Mouse (Mus musculus): ENCODE measurements at regions not wholly inside any gene's neighbourhood (a gene's known extent, or its start where the extent isn't known, plus 50 kb on each side); places are given as distances from the start of the nearest gene placed in this dataset.

GRCm38 (mm10) chr2:79566280-79566933, 68.7 kb upstream of the Itprid2 start:
- no peaks in the 10 kb centered on the region for H3K4me1 ChIP-seq (replicated peaks; ENCODE audit: control insufficient read depth, insufficient read depth, low read length)
- H3K36me3 ChIP-seq (ENCODE audit: control insufficient read depth, insufficient read depth, low read length): no peaks in the 10 kb centered on the region
- H3K27me3 ChIP-seq (ENCODE audit: control insufficient read depth, insufficient read depth, low read depth, low read length): no peaks in the 10 kb centered on the region
- no peak overlapping the region for H3K27ac ChIP-seq (ENCODE audit: low read length)
- ATAC-seq (ENCODE audit: low read depth): no peak
- no peak overlapping the region for H3K4me3 ChIP-seq (ENCODE audit: low read length)
- no peak overlapping the region for H3K9ac ChIP-seq (ENCODE audit: low read length)
- 35% methylated on average over 3 of the region's 3 CpGs for WGBS
- H3K9me3 ChIP-seq (ENCODE audit: control insufficient read depth, low read length): no peaks in the 10 kb centered on the region
- no peak overlapping the region for H3K4me2 ChIP-seq (ENCODE audit: low read depth, low read length)

- Histone ChIP-seq H3K9ac (ENCODE audit: low read length) (no peak overlapping the region), H3K4me3 (ENCODE audit: low read length) (no peak overlapping the region), H3K27me3 (ENCODE audit: control insufficient read depth, insufficient read depth, low read depth, low read length) (no peaks in the 10 kb centered on the region), H3K36me3 (ENCODE audit: control insufficient read depth, insufficient read depth, low read length) (no peaks in the 10 kb centered on the region), H3K27ac (ENCODE audit: low read length) (no peak overlapping the region), H3K9me3 (ENCODE audit: control insufficient read depth, low read length) (no peaks in the 10 kb centered on the region), H3K4me1 (replicated peaks; ENCODE audit: control insufficient read depth, insufficient read depth, low read length) (no peaks in the 10 kb centered on the region), H3K4me2 (ENCODE audit: low read depth, low read length) (no peak overlapping the region)
- no peak for ATAC-seq (ENCODE audit: low read depth)
- 76% methylated on average over 3 of the region's 3 CpGs for whole genome bisulfite sequencing
Observed at GRCm38 (mm10) chr2:79567413-79567934, 67.7 kb upstream of the Itprid2 start.

GRCm38 (mm10) chr2:79569663-79570062, 65.5 kb upstream of the Itprid2 start:
- WGBS: 82% methylated on average over 1 of the region's 1 CpGs
- H3K27ac ChIP-seq (ENCODE audit: low read length): no peak overlapping the region
- no peak overlapping the region for H3K4me2 ChIP-seq (ENCODE audit: low read depth, low read length)
- H3K27me3 ChIP-seq (ENCODE audit: control insufficient read depth, insufficient read depth, low read depth, low read length): no peaks in the 10 kb centered on the region
- H3K4me1 ChIP-seq (replicated peaks; ENCODE audit: control insufficient read depth, insufficient read depth, low read length): no peaks in the 10 kb centered on the region
- no peak overlapping the region for H3K9ac ChIP-seq (ENCODE audit: low read length)
- no peaks in the 10 kb centered on the region for H3K36me3 ChIP-seq (ENCODE audit: control insufficient read depth, insufficient read depth, low read length)
- no peak for ATAC-seq (ENCODE audit: low read depth)
- H3K9me3 ChIP-seq (ENCODE audit: control insufficient read depth, low read length): no peaks in the 10 kb centered on the region
- H3K4me3 ChIP-seq (ENCODE audit: low read length): no peak overlapping the region

GRCm38 (mm10) chr2:79571910-79572309, 63.2 kb upstream of the Itprid2 start:
- Histone ChIP-seq H3K4me3 (ENCODE audit: low read length) (no peak overlapping the region), H3K27ac (ENCODE audit: low read length) (no peak overlapping the region), H3K27me3 (ENCODE audit: control insufficient read depth, insufficient read depth, low read depth, low read length) (no peaks in the 10 kb centered on the region), H3K4me2 (ENCODE audit: low read depth, low read length) (no peak overlapping the region), H3K36me3 (ENCODE audit: control insufficient read depth, insufficient read depth, low read length) (no peaks in the 10 kb centered on the region), H3K9ac (ENCODE audit: low read length) (no peak overlapping the region), H3K9me3 (ENCODE audit: control insufficient read depth, low read length) (no peaks in the 10 kb centered on the region), H3K4me1 (replicated peaks; ENCODE audit: control insufficient read depth, insufficient read depth, low read length) (no peaks in the 10 kb centered on the region)
- 81% methylated on average over 5 of the region's 5 CpGs for WGBS
- no peak for ATAC-seq (ENCODE audit: low read depth)

- no peak overlapping the region for H3K27ac ChIP-seq (ENCODE audit: low read length)
- no peak overlapping the region for H3K4me3 ChIP-seq (ENCODE audit: low read length)
- WGBS: 19% methylated on average over 6 of the region's 6 CpGs
- H3K4me1 ChIP-seq (replicated peaks; ENCODE audit: control insufficient read depth, insufficient read depth, low read length): no peaks in the 10 kb centered on the region
- no peak for ATAC-seq (ENCODE audit: low read depth)
- H3K4me2 ChIP-seq (ENCODE audit: low read depth, low read length): no peak overlapping the region
- no peaks in the 10 kb centered on the region for H3K36me3 ChIP-seq (ENCODE audit: control insufficient read depth, insufficient read depth, low read length)
- H3K9me3 ChIP-seq (ENCODE audit: control insufficient read depth, low read length): no peaks in the 10 kb centered on the region
- H3K27me3 ChIP-seq (ENCODE audit: control insufficient read depth, insufficient read depth, low read depth, low read length): no peaks in the 10 kb centered on the region
- no peak overlapping the region for H3K9ac ChIP-seq (ENCODE audit: low read length)
Observed at GRCm38 (mm10) chr2:79575074-79575473, 60.1 kb upstream of the Itprid2 start.

GRCm38 (mm10) chr2:79585022-79585774, 50.0 kb upstream of the Itprid2 start:
- no peak overlapping the region for H3K4me3 ChIP-seq (ENCODE audit: low read length)
- H3K9me3 ChIP-seq (ENCODE audit: control insufficient read depth, low read length): no peaks in the 10 kb centered on the region
- no peak overlapping the region for H3K27ac ChIP-seq (ENCODE audit: low read length)
- no peak overlapping the region for H3K9ac ChIP-seq (ENCODE audit: low read length)
- no peak for ATAC-seq (ENCODE audit: low read depth)
- no peak overlapping the region for H3K4me2 ChIP-seq (ENCODE audit: low read depth, low read length)
- no peaks in the 10 kb centered on the region for H3K4me1 ChIP-seq (replicated peaks; ENCODE audit: control insufficient read depth, insufficient read depth, low read length)
- 76% methylated on average over 7 of the region's 7 CpGs for WGBS
- H3K27me3 ChIP-seq (ENCODE audit: control insufficient read depth, insufficient read depth, low read depth, low read length): no peaks in the 10 kb centered on the region
- H3K36me3 ChIP-seq (ENCODE audit: control insufficient read depth, insufficient read depth, low read length): no peaks in the 10 kb centered on the region
